Mouse (Mus musculus) activated CD4-positive, CD25-positive, alpha-beta regulatory T cell, adult 4 months (primary cell): ENCODE measurements around the gene Ugt1a5. TPM values are rescaled to one million over a fixed set of nuclear protein-coding genes. Genes with fewer than 3 reads are reported as not detected.
"Not testable (repeated sequence)": the region's sequence is repeated elsewhere in the genome, so short reads cannot be mapped to it uniquely, and the experiment has no call there.

ENCODE experiments used
- ATAC-seq: one replicate; pipeline ENCODE4 v1.8.0; 2017
- polyA plus RNA-seq, 2 experiments: library from polyadenylated mRNA; unstranded; fragments of 100-300 nt; shearing (Covaris generic); gene quantifications; one replicate each; pipeline ENCODE4 v1.2.1; 2017

The Ugt1a5 gene
- polyA plus RNA-seq, 2 experiments from 2014 or later, result not detected

GRCm38 (mm10) chr1:88225301-88225700 lies 59.5 kb downstream of the Ugt1a5 start:
- not testable (repeated sequence) for ATAC-seq

- no peak for ATAC-seq
Observed at GRCm38 (mm10) chr1:88225741-88226140, 59.9 kb downstream of the Ugt1a5 start.

- no peak for ATAC-seq
Observed at GRCm38 (mm10) chr1:88226670-88227379, 61.0 kb downstream of the Ugt1a5 start, which contains the start of gene Mroh2a. Mroh2a (plus strand) TSS chr1:88226986.

GRCm38 (mm10) chr1:88227482-88227881 lies 61.7 kb downstream of the Ugt1a5 start:
- ATAC-seq, result no peak

GRCm38 (mm10) chr1:88228121-88228520 lies 62.3 kb downstream of the Ugt1a5 start:
- no peak for ATAC-seq

- no peak for ATAC-seq
Observed at GRCm38 (mm10) chr1:88229566-88229965, 63.8 kb downstream of the Ugt1a5 start.

GRCm38 (mm10) chr1:88229986-88230385 lies 64.2 kb downstream of the Ugt1a5 start:
- ATAC-seq, result no peak

GRCm38 (mm10) chr1:88230421-88230820 lies 64.6 kb downstream of the Ugt1a5 start:
- no peak for ATAC-seq

GRCm38 (mm10) chr1:88230981-88231802 lies 65.4 kb downstream of the Ugt1a5 start:
- no peak for ATAC-seq

GRCm38 (mm10) chr1:88231803-88232499 lies 66.1 kb downstream of the Ugt1a5 start:
- ATAC-seq, result no peak

GRCm38 (mm10) chr1:88232664-88233380 lies 67.0 kb downstream of the Ugt1a5 start:
- ATAC-seq, result no peak

GRCm38 (mm10) chr1:88233421-88234247 lies 67.8 kb downstream of the Ugt1a5 start:
- no peak for ATAC-seq

- no peak for ATAC-seq
Observed at GRCm38 (mm10) chr1:88234248-88234610, 68.4 kb downstream of the Ugt1a5 start.

GRCm38 (mm10) chr1:88234646-88235045 lies 68.8 kb downstream of the Ugt1a5 start:
- ATAC-seq, result no peak

GRCm38 (mm10) chr1:88235046-88235893 lies 69.5 kb downstream of the Ugt1a5 start:
- ATAC-seq, result no peak

GRCm38 (mm10) chr1:88235894-88236415 lies 70.1 kb downstream of the Ugt1a5 start:
- no peak for ATAC-seq

- ATAC-seq, result no peak
Observed at GRCm38 (mm10) chr1:88237311-88237710, 71.5 kb downstream of the Ugt1a5 start.

GRCm38 (mm10) chr1:88238771-88239170 lies 73.0 kb downstream of the Ugt1a5 start:
- ATAC-seq, result no peak

- no peak for ATAC-seq
Observed at GRCm38 (mm10) chr1:88240072-88240471, 74.3 kb downstream of the Ugt1a5 start.

- no peak for ATAC-seq
Observed at GRCm38 (mm10) chr1:88240579-88240978, 74.8 kb downstream of the Ugt1a5 start.
